Mouse (Mus musculus) MEL (cell line): ENCODE measurements at regions not wholly inside any gene's neighbourhood (a gene's known extent, or its start where the extent isn't known, plus 50 kb on each side); places are given as distances from the start of the nearest gene placed in this dataset.

Source experiments
- DNase-seq: peaks from one replicate; pipeline ENCODE4 v3.0.0; 2011; ENCODE audit warnings: low read depth, low spot score
- H3K27ac ChIP-seq: 2 replicates; pipeline ENCODE4 v1.5.1; 2012; ENCODE audit warnings: low read depth, mild to moderate bottlenecking, control low read depth, low read length, moderate library complexity; ENCODE audit not compliant: control insufficient read depth
- H3K27me3 ChIP-seq, 2 experiments: fragments of 150-350 bp in 1 of 2; sonication (generic) in 1 of 2; 2 replicates each; pipeline ENCODE4 v1.6.1; 2012; ENCODE audit warnings: low read length in 2 of 2, mild to moderate bottlenecking in 2 of 2, improper control_type of control experiment in 1 of 2, moderate library complexity in 1 of 2; ENCODE audit not compliant: insufficient read depth in 2 of 2, control insufficient read depth in 1 of 2
- H3K36me3 ChIP-seq, 2 experiments: 2 replicates each; pipeline ENCODE4 v1.6.1; 2012 to 2014; ENCODE audit warnings: low read length in 2 of 2, improper control_type of control experiment in 1 of 2, inconsistent platforms in 1 of 2, mild to moderate bottlenecking in 1 of 2; ENCODE audit not compliant: insufficient read depth in 2 of 2, control insufficient read depth in 1 of 2
- H3K4me1 ChIP-seq, 2 experiments: fragments of 150-350 bp in 1 of 2; sonication (generic) in 1 of 2; 2 replicates each; pipeline ENCODE4 v1.6.1; 2012; ENCODE audit warnings: low read length in 2 of 2, improper control_type of control experiment in 1 of 2, mild to moderate bottlenecking in 1 of 2; ENCODE audit not compliant: insufficient read depth in 2 of 2, control insufficient read depth in 1 of 2
- H3K4me3 ChIP-seq, 2 experiments: fragments of 150-350 bp in 1 of 2; sonication (generic) in 1 of 2; 2 replicates each; pipeline ENCODE4 v1.5.1; 2012; ENCODE audit warnings: low read depth in 2 of 2, low read length in 2 of 2, mild to moderate bottlenecking in 2 of 2, moderate library complexity in 2 of 2, control low read depth in 1 of 2, improper control_type of control experiment in 1 of 2; ENCODE audit not compliant: control insufficient read depth in 1 of 2, insufficient read depth in 1 of 2
- H3K79me2 ChIP-seq: 2 replicates; pipeline ENCODE4 v1.6.1; 2012; ENCODE audit warnings: mild to moderate bottlenecking, low read length, moderate library complexity; ENCODE audit not compliant: control insufficient read depth, poor library complexity, insufficient read depth
- H3K9ac ChIP-seq: 2 replicates; pipeline ENCODE4 v1.6.1; 2012; ENCODE audit warnings: low read depth, mild to moderate bottlenecking, control low read depth, low read length, moderate library complexity; ENCODE audit not compliant: control insufficient read depth, poor library complexity, severe bottlenecking
- H3K9me3 ChIP-seq: fragments of 150-350 bp; sonication (generic); replicated peaks from 2 replicates; pipeline ENCODE4 v1.6.1; 2012; ENCODE audit warnings: mild to moderate bottlenecking, low read length, improper control_type of control experiment, moderate library complexity; ENCODE audit not compliant: insufficient read depth
- CTCF ChIP-seq, 3 experiments: IDR thresholded peaks in 2 of 3; conservative IDR thresholded peaks in 1 of 3; 2 replicates each; pipeline ENCODE4 v1.5.1; 2011 to 2012; ENCODE audit warnings: low read length in 3 of 3, low read depth in 2 of 3, mild to moderate bottlenecking in 2 of 3, improper control_type of control experiment in 1 of 3, inconsistent platforms in 1 of 3, mixed read lengths in 1 of 3, moderate library complexity in 1 of 3; ENCODE audit not compliant: control insufficient read depth in 1 of 3, insufficient read depth in 1 of 3, poor library complexity in 1 of 3, severe bottlenecking in 1 of 3
- ETS1 ChIP-seq: IDR thresholded peaks from 2 replicates; pipeline ENCODE4 v1.6.1; 2012; ENCODE audit warnings: low read depth, mild to moderate bottlenecking, inconsistent platforms, low read length, improper control_type of control experiment, moderate library complexity
- GATA1 ChIP-seq: IDR thresholded peaks from 2 replicates; pipeline ENCODE4 v1.6.1; 2011; ENCODE audit warnings: low read depth, low read length, improper control_type of control experiment
- MAZ ChIP-seq: IDR thresholded peaks from 2 replicates; pipeline ENCODE4 v1.6.1; 2012; ENCODE audit warnings: low read depth, mild to moderate bottlenecking, inconsistent platforms, low read length, improper control_type of control experiment
- MEF2A ChIP-seq: IDR thresholded peaks from 2 replicates; pipeline ENCODE4 v1.6.1; 2014; ENCODE audit warnings: low read depth, mild to moderate bottlenecking, inconsistent platforms, low read length, improper control_type of control experiment; ENCODE audit not compliant: poor library complexity, insufficient replicate concordance, severe bottlenecking; ENCODE audit errors: extremely low read depth
- POLR2AphosphoS5 ChIP-seq: IDR thresholded peaks from 2 replicates; pipeline ENCODE4 v1.6.1; 2012; ENCODE audit warnings: low read depth, borderline replicate concordance, mild to moderate bottlenecking, inconsistent platforms, low read length, moderate library complexity, mixed read lengths
- RAD21 ChIP-seq: IDR thresholded peaks from 2 replicates; pipeline ENCODE4 v1.6.1; 2011; ENCODE audit warnings: mild to moderate bottlenecking, low read depth, low read length, improper control_type of control experiment
- SIN3A ChIP-seq: IDR thresholded peaks from 2 replicates; pipeline ENCODE4 v1.6.1; 2012; ENCODE audit warnings: low read length, improper control_type of control experiment, inconsistent platforms
- TCF12 ChIP-seq: IDR thresholded peaks from 2 replicates; pipeline ENCODE4 v1.6.1; 2014; ENCODE audit warnings: low read depth, mild to moderate bottlenecking, inconsistent platforms, low read length, improper control_type of control experiment, moderate library complexity
- UBTF ChIP-seq: IDR thresholded peaks from 2 replicates; pipeline ENCODE4 v1.6.1; 2012; ENCODE audit warnings: low read depth, mild to moderate bottlenecking, inconsistent platforms, low read length, improper control_type of control experiment, moderate library complexity, borderline replicate concordance; ENCODE audit not compliant: insufficient read depth
- USF1 ChIP-seq: IDR thresholded peaks from 2 replicates; pipeline ENCODE4 v1.6.1; 2014; ENCODE audit warnings: low read depth, mild to moderate bottlenecking, inconsistent platforms, low read length, improper control_type of control experiment, moderate library complexity
- USF2 ChIP-seq, 2 experiments: IDR thresholded peaks; 2 replicates each; pipeline ENCODE4 v1.6.1; 2011 to 2012; ENCODE audit warnings: improper control_type of control experiment in 2 of 2, low read length in 2 of 2, borderline replicate concordance in 1 of 2, inconsistent platforms in 1 of 2, low read depth in 1 of 2, mild to moderate bottlenecking in 1 of 2; ENCODE audit not compliant: insufficient read depth in 1 of 2
- ZC3H11A ChIP-seq: IDR thresholded peaks from 2 replicates; pipeline ENCODE4 v1.6.1; 2012; ENCODE audit warnings: low read depth, mild to moderate bottlenecking, inconsistent platforms, low read length, improper control_type of control experiment
- ZMIZ1 ChIP-seq: IDR thresholded peaks from 2 replicates; pipeline ENCODE4 v1.6.1; 2012; ENCODE audit warnings: low read depth, mild to moderate bottlenecking, inconsistent platforms, low read length, improper control_type of control experiment, moderate library complexity

GRCm38 (mm10) chr7:63321951-63322710 is 109.8 kb upstream of the Chrna7 start:
- no peaks in the 10 kb centered on the region for H3K36me3 ChIP-seq
- no peak overlapping the region for H3K27ac ChIP-seq
- no peak overlapping the region for H3K9ac ChIP-seq
- no peaks in the 10 kb centered on the region for H3K27me3 ChIP-seq
- no peaks in the 10 kb centered on the region for H3K4me1 ChIP-seq
- H3K9me3 ChIP-seq: no peaks in the 10 kb centered on the region
- H3K4me3 ChIP-seq: no peak overlapping the region
- TF ChIP-seq SIN3A: no peak
- TF ChIP-seq USF2 (IDR thresholded peaks at IDR 0.05; ENCODE audit: borderline replicate concordance in 1 of 2, insufficient read depth in 1 of 2, low read depth in 1 of 2, low read length in 2 of 2): no peak
- no peak for TF ChIP-seq TCF12
- TF ChIP-seq GATA1: peak; percentile 48; the same call in 1 of the 2 replicates
- TF ChIP-seq MEF2A: no peak
- TF ChIP-seq UBTF: no peak
- no peak for TF ChIP-seq USF1
- TF ChIP-seq POLR2AphosphoS5: no peak
- no peak for TF ChIP-seq ZC3H11A
- TF ChIP-seq MAZ: no peak
- no peak for TF ChIP-seq ETS1
- TF ChIP-seq CTCF (IDR thresholded peaks at IDR 0.05 in 2 of 3, conservative IDR thresholded peaks at IDR 0.05 in 1 of 3; ENCODE audit: control insufficient read depth in 1 of 3, insufficient read depth in 1 of 3, low read depth in 2 of 3, low read length in 3 of 3, poor library complexity in 1 of 3, severe bottlenecking in 1 of 3): peak in 2 of 3 experiments; percentile 40 to 51; a peak in 3 of 6 replicates
- TF ChIP-seq RAD21: peak; percentile 30
- H3K79me2 ChIP-seq: no peaks in the 10 kb centered on the region
- peak; percentile 13 for DNase-seq

- TF ChIP-seq CTCF (IDR thresholded peaks at IDR 0.05 in 2 of 3, conservative IDR thresholded peaks at IDR 0.05 in 1 of 3; ENCODE audit: control insufficient read depth in 1 of 3, insufficient read depth in 1 of 3, low read depth in 2 of 3, low read length in 3 of 3, poor library complexity in 1 of 3, severe bottlenecking in 1 of 3) (peak in 1 of 3 experiments; percentile 12; a peak in 2 of 6 replicates), ZMIZ1 (no peak)
- Histone ChIP-seq H3K27ac (no peak overlapping the region), H3K9me3 (no peaks in the 10 kb centered on the region), H3K9ac (no peak overlapping the region), H3K27me3 (no peaks in the 10 kb centered on the region), H3K79me2 (no peaks in the 10 kb centered on the region), H3K4me1 (no peaks in the 10 kb centered on the region), H3K4me3 (no peak overlapping the region), H3K36me3 (no peaks in the 10 kb centered on the region)
- DNase-seq: peak; percentile 5
These were observed 109.4 kb upstream of the Otud7a start for GRCm38 (mm10) chr7:63335146-63335545.
